12 mouse cellular contexts compared by ENCODE assay signal in genomic region chr1:151957669-151958068, GRCm38 (mm10).
"Had no signal": no experiment of that assay in that cellular context is flagged by ENCODE, and none has a peak within 500 bp of the region (broad histone marks: within the 10 kb centered on the region; RNA-seq: fewer than 3 reads in every experiment).

No protein-coding gene starts in this region.

- H3K36me3 ChIP-seq: kidney, embryonic 15.5 days; limb, embryonic 10.5 days; liver, embryonic 15.5 days; midbrain, embryonic 13.5 days had no signal

- DNase-seq: kidney, postnatal 14 days; lung, embryonic 14.5 days; lung, postnatal 14 days; thymus, adult 18-20 months; thymus, postnatal 14 days had no signal

- H3K27ac ChIP-seq: kidney, embryonic 15.5 days; left cerebral cortex, adult 2 months; limb, embryonic 10.5 days; liver, embryonic 15.5 days; midbrain, embryonic 13.5 days had no signal

- H3K4me3 ChIP-seq: kidney, embryonic 15.5 days; left cerebral cortex, adult 2 months; limb, embryonic 10.5 days; liver, embryonic 15.5 days; midbrain, embryonic 13.5 days; myocyte had no signal

- H3K4me1 ChIP-seq: liver, embryonic 15.5 days had no signal

- H3K9me3 ChIP-seq: kidney, embryonic 15.5 days; limb, embryonic 10.5 days; liver, embryonic 15.5 days; midbrain, embryonic 13.5 days had no signal

- H3K9ac ChIP-seq: kidney, embryonic 15.5 days; liver, embryonic 15.5 days; lung, embryonic 14.5 days; midbrain, embryonic 13.5 days had no signal

- H3K27me3 ChIP-seq: kidney, embryonic 15.5 days; liver, embryonic 15.5 days; midbrain, embryonic 13.5 days had no signal

- ATAC-seq: midbrain, embryonic 13.5 days had no signal

- H3K4me2 ChIP-seq: kidney, embryonic 15.5 days; liver, embryonic 11.5 days; liver, embryonic 15.5 days; lung, embryonic 14.5 days; midbrain, embryonic 13.5 days had no signal
